Mouse (Mus musculus) midbrain, embryonic 16.5 days (tissue): ENCODE data around the gene Ski. TPM values are rescaled to one million over a fixed set of nuclear protein-coding genes. Genes with fewer than 3 reads are reported as not detected.

Source experiments
- ATAC-seq: fragments of 200-750 bp; cut with Nextera tagmentation; 2 replicates; pipeline ENCODE4 v1.8.0; 2017; ENCODE audit warnings: moderate TSS enrichment
- H3K27ac ChIP-seq: fragments of 300-500 bp; sonication (generic); 2 replicates; pipeline ENCODE4 v1.5.1; 2014; ENCODE audit warnings: mild to moderate bottlenecking, low read length, mixed read lengths
- H3K27me3 ChIP-seq: fragments of 300-500 bp; sonication (generic); 2 replicates; pipeline ENCODE4 v1.6.1; 2014; ENCODE audit warnings: low read depth, low read length, mixed read lengths; ENCODE audit not compliant: control insufficient read depth, insufficient read depth
- H3K36me3 ChIP-seq: fragments of 300-500 bp; sonication (generic); 2 replicates; pipeline ENCODE4 v1.6.1; 2014; ENCODE audit warnings: mild to moderate bottlenecking, low read length, moderate library complexity, mixed read lengths; ENCODE audit not compliant: control insufficient read depth, insufficient read depth
- H3K4me1 ChIP-seq: fragments of 300-500 bp; sonication (generic); 2 replicates; pipeline ENCODE4 v1.6.1; 2014; ENCODE audit warnings: mild to moderate bottlenecking, low read length, mixed read lengths; ENCODE audit not compliant: control insufficient read depth, insufficient read depth
- H3K4me2 ChIP-seq: fragments of 300-500 bp; sonication (generic); 2 replicates; pipeline ENCODE4 v1.6.1; 2014; ENCODE audit warnings: mild to moderate bottlenecking, low read length, mixed read lengths
- H3K4me3 ChIP-seq: fragments of 300-500 bp; sonication (generic); 2 replicates; pipeline ENCODE4 v1.5.1; 2014; ENCODE audit warnings: low read depth, mild to moderate bottlenecking, low read length, moderate library complexity, mixed read lengths
- H3K9ac ChIP-seq: fragments of 300-500 bp; sonication (generic); 2 replicates; pipeline ENCODE4 v1.6.1; 2014; ENCODE audit warnings: low read depth, low read length, mixed read lengths
- H3K9me3 ChIP-seq: fragments of 300-500 bp; sonication (generic); replicated peaks from 2 replicates; pipeline ENCODE4 v1.6.1; 2014; ENCODE audit warnings: mild to moderate bottlenecking, low read length, mixed read lengths; ENCODE audit not compliant: control insufficient read depth, poor library complexity, severe bottlenecking
- WGBS: fragments of 180-500 bp; shearing (Covaris S2); extraction: QIAGEN DNeasy Blood & Tissue Kit; methylation state at CpG from one replicate; pipeline ENCODE4 v1.1.7; 2014; 5-methylcytosine and 5-hydroxymethylcytosine counted together
- polyA plus RNA-seq: library from polyadenylated mRNA; unstranded; fragments of >200 nt; fragmentation: Nextera tagmentation; extraction: Ambion mirVana; gene quantifications from 2 replicates; pipeline ENCODE4 v1.2.1, GENCODE M21; 2015

The Ski gene
- polyA plus RNA-seq, 1 experiment from 2014 or later, result 9.6 TPM

DNA sequence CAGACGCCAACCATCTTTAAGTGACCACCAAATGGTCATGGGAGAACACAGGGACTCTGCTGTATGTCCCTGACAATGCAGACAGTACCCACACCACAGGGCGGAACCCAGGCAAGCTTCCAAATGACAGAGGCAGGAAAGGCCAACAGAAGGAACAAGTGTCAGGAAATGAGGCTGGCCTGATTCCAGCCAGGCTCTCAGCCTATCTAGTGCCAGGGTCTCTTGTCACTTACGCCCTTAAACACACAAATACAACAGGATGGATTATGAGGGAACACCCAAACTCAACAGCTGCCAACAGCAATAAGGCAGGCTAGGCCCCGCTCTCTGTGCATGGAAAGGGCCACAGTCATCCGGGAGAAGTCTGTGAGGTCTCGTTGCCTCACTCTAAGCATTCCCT, 57.8 kb downstream of the Ski start:
- Histone ChIP-seq H3K27me3 (no peaks in the 10 kb centered on the region), H3K36me3 (no peaks in the 10 kb centered on the region; the same call in 1 of the 2 replicates), H3K9ac (no peak overlapping the region), H3K4me2 (no peak overlapping the region), H3K27ac (no peak overlapping the region), H3K4me1 (peaks cover 19% of the 10 kb centered on the region), H3K9me3 (no peaks in the 10 kb centered on the region), H3K4me3 (no peak overlapping the region)
- 76% methylated on average over 6 of the region's 6 CpGs for WGBS
- ATAC-seq, result no peak

DNA sequence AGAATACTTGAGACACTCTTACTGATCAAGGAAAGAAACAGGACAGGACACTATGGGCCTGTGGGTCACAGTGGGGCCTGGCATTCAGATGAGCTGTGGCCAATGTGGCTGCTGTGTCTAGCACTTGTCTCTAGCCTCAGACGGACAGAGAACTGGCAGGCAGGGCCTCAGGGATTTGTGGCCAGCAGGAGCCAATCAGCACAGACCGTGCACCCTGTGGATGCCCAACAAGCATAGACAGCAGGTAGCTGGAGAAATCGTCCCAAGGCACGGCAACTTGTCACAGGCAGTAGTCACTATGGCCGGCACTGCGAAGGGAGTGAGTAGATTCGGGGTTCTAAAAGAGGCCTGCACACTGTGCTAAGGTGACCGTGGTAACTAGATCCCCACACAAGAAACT, 58.7 kb downstream of the Ski start:
- no peak for ATAC-seq
- H3K4me3 ChIP-seq, result no peak overlapping the region
- no peaks in the 10 kb centered on the region for H3K9me3 ChIP-seq
- 30% methylated on average over 8 of the region's 8 CpGs for WGBS
- H3K27ac ChIP-seq, result no peak overlapping the region
- no peak overlapping the region for H3K4me2 ChIP-seq
- no peak overlapping the region for H3K9ac ChIP-seq
- peaks cover 19% of the 10 kb centered on the region for H3K4me1 ChIP-seq
- H3K27me3 ChIP-seq, result no peaks in the 10 kb centered on the region
- peaks cover 6% of the 10 kb centered on the region for H3K36me3 ChIP-seq

DNA sequence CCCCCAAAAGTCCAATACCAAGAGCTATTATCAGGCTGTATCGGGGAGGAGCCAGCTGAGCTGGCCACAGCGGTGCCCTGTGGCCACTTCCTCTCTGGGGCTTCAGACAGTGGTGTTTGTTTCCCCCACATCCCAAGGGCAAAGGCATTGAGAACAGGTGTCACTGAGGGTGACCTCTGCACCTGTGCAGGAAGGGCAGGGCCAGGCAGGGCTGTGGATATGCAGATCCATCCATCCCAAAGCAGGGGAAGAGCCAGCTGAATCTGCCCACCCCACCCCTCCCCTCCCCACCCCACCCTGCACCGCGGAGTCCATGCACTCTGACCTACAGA, 59.1 kb downstream of the Ski start:
- Histone ChIP-seq H3K27me3 (no peaks in the 10 kb centered on the region), H3K36me3 (peaks cover 9% of the 10 kb centered on the region), H3K4me1 (peaks cover 19% of the 10 kb centered on the region), H3K9ac (no peak overlapping the region), H3K4me2 (no peak overlapping the region), H3K4me3 (no peak overlapping the region), H3K27ac (no peak overlapping the region), H3K9me3 (no peaks in the 10 kb centered on the region)
- WGBS, result 57% methylated on average over 4 of the region's 4 CpGs
- no peak for ATAC-seq

DNA sequence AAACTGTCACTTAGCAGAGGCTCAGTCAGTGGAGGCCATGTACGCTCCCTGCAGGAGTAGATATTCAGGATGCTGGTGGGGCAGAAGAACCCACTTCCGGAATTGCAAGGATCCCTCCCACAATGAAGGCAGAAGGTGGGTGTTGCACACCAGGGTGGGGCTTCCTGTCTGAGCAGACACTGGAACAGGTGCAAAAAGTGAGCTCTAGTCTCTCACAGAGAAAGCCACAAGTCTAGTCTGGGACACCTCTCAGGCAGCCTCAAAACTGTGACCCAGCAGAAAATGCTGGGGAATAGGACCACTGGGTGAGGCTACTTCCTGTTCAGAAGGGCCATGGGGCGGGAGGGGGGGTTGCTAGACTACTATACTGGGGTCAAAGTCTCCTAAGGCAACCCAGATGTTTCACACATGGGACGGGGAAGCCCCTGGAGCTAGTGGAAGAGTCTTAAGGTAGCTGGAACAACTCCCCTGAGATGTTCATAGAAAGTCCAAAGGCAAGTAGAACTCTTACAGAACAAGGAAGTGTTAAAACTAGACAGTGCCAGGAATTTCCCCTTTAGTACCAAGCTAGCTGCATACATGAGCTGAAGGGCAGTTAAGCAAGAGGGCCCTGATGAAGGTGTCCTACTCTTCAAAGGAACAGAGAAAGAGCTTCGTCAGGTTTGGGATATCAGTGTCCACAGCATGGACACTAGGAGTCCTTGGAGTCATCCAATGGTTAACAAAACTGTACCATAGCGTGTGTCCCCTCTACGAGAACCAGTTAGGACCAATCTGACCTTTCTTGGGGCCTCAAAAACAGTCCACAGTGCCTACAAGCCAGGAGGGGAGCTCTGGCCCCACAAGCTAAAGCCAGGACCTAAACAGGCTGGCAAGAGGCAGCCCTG, 59.7 kb downstream of the Ski start:
- no peaks in the 10 kb centered on the region for H3K27me3 ChIP-seq
- no peak for ATAC-seq
- WGBS, result 87% methylated on average over 7 of the region's 7 CpGs
- H3K9ac ChIP-seq, result no peak overlapping the region
- H3K4me3 ChIP-seq, result no peak overlapping the region
- peaks cover 19% of the 10 kb centered on the region for H3K4me1 ChIP-seq
- H3K4me2 ChIP-seq, result no peak overlapping the region
- H3K27ac ChIP-seq, result no peak overlapping the region
- H3K36me3 ChIP-seq, result peaks cover 11% of the 10 kb centered on the region
- no peaks in the 10 kb centered on the region for H3K9me3 ChIP-seq

DNA sequence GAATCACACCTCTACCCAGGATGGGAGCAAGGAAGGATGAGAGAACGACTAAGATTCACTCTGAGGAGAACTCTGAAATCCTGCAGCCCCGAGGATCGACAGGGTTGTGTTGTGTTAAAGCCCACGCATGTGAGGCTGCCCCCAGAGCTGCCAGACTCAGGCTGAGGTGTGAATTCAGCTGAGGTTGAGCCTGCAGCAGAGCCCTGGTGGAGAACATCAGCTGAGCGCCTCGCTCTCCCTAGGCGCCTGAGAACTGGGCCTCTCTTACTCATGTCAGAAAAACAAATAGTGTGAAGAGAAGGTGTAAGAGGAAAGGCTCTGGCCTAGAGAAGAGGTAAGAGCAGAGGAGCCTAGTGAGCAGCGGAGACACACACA, 63.9 kb downstream of the Ski start:
- Histone ChIP-seq H3K27me3 (no peaks in the 10 kb centered on the region), H3K4me3 (no peak overlapping the region), H3K9me3 (no peaks in the 10 kb centered on the region), H3K9ac (no peak overlapping the region), H3K4me2 (no peak overlapping the region), H3K4me1 (peaks cover 15% of the 10 kb centered on the region), H3K36me3 (peaks cover 27% of the 10 kb centered on the region), H3K27ac (no peak overlapping the region)
- ATAC-seq, result no peak
- WGBS, result 89% methylated on average over 8 of the region's 8 CpGs

DNA sequence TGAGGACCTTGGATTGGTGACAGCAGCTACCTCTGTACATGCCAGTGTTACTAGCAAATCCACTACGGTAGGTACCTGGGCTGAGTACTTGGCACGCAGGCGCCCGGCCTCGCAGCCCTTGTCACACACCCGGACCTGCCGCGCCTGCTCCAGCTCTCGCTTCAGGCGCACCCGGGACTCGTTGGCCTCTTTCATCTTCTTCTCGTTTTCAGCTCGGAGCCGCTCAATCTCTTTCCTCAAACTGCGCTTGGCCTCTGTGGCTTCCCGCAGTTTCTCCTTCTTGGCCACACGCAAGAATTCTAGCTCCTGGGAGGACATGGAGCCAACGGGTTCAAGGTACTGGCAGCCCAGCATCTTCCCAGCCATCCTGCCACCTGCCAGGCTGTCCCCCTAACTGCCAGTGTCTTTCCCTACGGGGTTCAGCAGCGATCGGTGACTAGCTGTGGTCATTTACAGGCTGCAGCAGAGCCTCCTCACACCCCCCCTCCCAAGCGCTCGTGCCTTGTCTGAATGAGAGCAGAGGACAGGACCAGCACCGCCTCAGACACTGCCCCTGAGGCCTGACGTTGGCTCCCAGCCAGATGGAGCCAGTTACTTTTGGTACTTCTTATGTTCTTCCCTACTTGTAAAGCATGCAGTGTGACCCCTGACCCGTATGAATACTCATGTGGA, 64.4 kb downstream of the Ski start:
- Histone ChIP-seq H3K4me3 (no peak overlapping the region), H3K4me1 (peaks cover 10% of the 10 kb centered on the region), H3K9ac (no peak overlapping the region), H3K9me3 (no peaks in the 10 kb centered on the region), H3K36me3 (peaks cover 27% of the 10 kb centered on the region), H3K27me3 (no peaks in the 10 kb centered on the region), H3K4me2 (no peak overlapping the region), H3K27ac (no peak overlapping the region)
- no peak for ATAC-seq
- 87% methylated on average over 27 of the region's 27 CpGs for WGBS

DNA sequence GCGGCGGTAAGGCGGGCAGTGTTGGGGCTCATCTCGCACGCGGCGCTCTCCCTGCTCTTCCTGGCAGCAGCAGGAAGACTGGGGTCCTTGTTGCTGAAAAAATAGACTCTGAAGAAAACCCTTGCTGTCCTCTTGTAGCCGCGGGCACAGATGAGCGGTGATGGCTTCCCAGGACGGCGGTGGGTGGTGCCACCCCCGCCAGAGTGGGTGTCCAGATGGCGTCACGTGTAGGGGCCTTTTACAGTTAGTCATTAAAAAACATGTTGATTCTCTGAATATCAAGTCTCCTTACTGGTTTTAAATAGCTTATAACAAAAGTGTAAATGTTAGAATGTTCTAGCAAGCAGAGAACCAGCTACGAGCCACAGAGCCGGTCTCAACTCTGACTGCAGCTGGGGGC, 65.7 kb downstream of the Ski start:
- Histone ChIP-seq H3K27ac (no peak overlapping the region), H3K4me1 (peaks cover 7% of the 10 kb centered on the region), H3K4me2 (no peak overlapping the region), H3K4me3 (no peak overlapping the region), H3K9me3 (no peaks in the 10 kb centered on the region), H3K36me3 (peaks cover 30% of the 10 kb centered on the region), H3K9ac (no peak overlapping the region), H3K27me3 (no peaks in the 10 kb centered on the region; the same call in 1 of the 2 replicates)
- ATAC-seq, result no peak
- WGBS, result 94% methylated on average over 17 of the region's 17 CpGs

DNA sequence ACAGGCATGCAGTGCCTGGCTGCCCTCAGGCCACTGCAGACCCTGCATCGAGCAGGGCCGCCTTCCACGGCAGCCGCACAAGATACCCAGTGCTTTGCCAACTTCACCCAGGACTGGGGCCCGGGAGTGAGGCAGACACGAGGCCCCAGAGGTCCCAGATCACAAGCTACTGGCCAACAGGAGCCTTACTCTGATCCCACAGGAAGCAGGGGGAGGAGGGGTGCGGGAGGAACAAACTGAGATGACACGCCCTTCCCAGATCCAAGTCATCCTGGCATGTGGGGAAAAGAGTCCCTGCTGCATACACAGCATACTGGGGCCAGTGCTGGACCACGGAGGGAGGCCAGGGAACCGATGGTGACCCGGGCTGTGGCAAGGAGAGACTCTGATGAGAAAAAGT, 67.4 kb downstream of the Ski start:
- ATAC-seq, result no peak
- H3K4me2 ChIP-seq, result no peak overlapping the region
- no peak overlapping the region for H3K4me3 ChIP-seq
- peaks cover 30% of the 10 kb centered on the region for H3K36me3 ChIP-seq
- WGBS, result 90% methylated on average over 11 of the region's 11 CpGs
- no peaks in the 10 kb centered on the region; the same call in 1 of the 2 replicates for H3K27me3 ChIP-seq
- H3K9me3 ChIP-seq, result no peaks in the 10 kb centered on the region
- H3K4me1 ChIP-seq, result peaks cover 12% of the 10 kb centered on the region
- no peak overlapping the region for H3K27ac ChIP-seq
- no peak overlapping the region for H3K9ac ChIP-seq

DNA sequence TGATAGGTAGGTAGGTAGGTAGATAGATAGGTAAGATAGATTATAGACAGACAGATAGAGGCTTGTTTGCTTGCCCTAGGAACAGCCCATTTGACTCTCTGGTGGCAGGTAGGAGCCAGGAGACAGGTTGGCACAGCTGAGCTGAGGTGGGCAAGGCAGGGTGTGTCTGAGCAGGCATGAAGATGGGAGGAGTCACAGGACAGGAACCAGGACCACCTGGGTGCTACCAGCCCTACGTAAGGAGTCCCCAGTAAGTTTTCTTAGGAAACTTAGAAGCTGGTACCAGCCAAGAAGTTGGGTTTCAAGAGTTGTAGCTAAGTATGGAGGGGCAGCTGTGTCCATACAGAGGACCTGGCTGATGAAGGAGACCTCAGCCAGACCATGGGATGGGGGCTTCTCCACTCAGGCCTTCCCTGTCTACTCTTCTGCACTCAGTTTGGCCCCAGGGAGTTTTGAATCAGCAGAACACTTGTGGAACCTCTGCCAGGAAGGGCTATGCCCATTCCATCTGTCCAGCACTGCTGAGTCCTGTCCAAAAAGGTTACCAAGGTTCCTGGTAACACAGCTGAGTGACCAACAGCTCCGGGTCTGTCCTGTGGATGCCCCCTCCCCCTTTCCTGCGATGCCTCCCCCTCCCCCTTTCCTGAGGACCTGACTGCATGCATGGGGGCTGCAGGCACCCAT, 68.9 kb downstream of the Ski start:
- H3K27me3 ChIP-seq, result no peaks in the 10 kb centered on the region; the same call in 1 of the 2 replicates
- H3K4me3 ChIP-seq, result no peak overlapping the region
- 93% methylated on average over 3 of the region's 3 CpGs for WGBS
- H3K27ac ChIP-seq, result no peak overlapping the region
- no peak for ATAC-seq
- H3K4me2 ChIP-seq, result no peak overlapping the region
- peaks cover 22% of the 10 kb centered on the region for H3K36me3 ChIP-seq
- H3K9me3 ChIP-seq, result no peaks in the 10 kb centered on the region
- H3K4me1 ChIP-seq, result peaks cover 12% of the 10 kb centered on the region
- H3K9ac ChIP-seq, result no peak overlapping the region
